Mouse (Mus musculus) embryonic facial prominence, embryonic 10.5 days (tissue): ENCODE results near the gene Ankrd11. TPM values are rescaled to one million over a fixed set of nuclear protein-coding genes. Genes with fewer than 3 reads are reported as not detected.

Source experiments
- DNase-seq: peaks from one replicate; pipeline ENCODE4 v3.0.0-alpha.2; 2017; ENCODE audit warnings: low spot score
- H3K27ac ChIP-seq: fragments of 300-500 bp; sonication (generic); replicated peaks from 2 replicates; pipeline ENCODE4 v1.5.1; 2016; ENCODE audit warnings: mild to moderate bottlenecking
- H3K27me3 ChIP-seq: fragments of 300-500 bp; sonication (generic); replicated peaks from 2 replicates; pipeline ENCODE4 v1.6.1; 2016; ENCODE audit warnings: low read depth, mild to moderate bottlenecking; ENCODE audit not compliant: poor library complexity, severe bottlenecking
- H3K36me3 ChIP-seq: fragments of 300-500 bp; sonication (generic); replicated peaks from 2 replicates; pipeline ENCODE4 v1.6.1; 2016; ENCODE audit warnings: mild to moderate bottlenecking, moderate library complexity
- H3K4me1 ChIP-seq: fragments of 300-500 bp; sonication (generic); 2 replicates; pipeline ENCODE4 v1.6.1; 2016
- H3K4me3 ChIP-seq: fragments of 300-500 bp; sonication (generic); 2 replicates; pipeline ENCODE4 v1.5.1; 2016; ENCODE audit warnings: mild to moderate bottlenecking, moderate library complexity
- H3K9me3 ChIP-seq: fragments of 300-500 bp; sonication (generic); 2 replicates; pipeline ENCODE4 v1.6.1; 2016; ENCODE audit warnings: mild to moderate bottlenecking
- WGBS: fragments of 180-500 bp; shearing (Covaris S2); methylation state at CpG from one replicate; pipeline ENCODE4 v1.1.7; 2016; 5-methylcytosine and 5-hydroxymethylcytosine counted together
- polyA plus RNA-seq: library from polyadenylated mRNA; unstranded; fragments of >200 nt; fragmentation: Nextera tagmentation; extraction: Ambion mirVana; gene quantifications from 2 replicates; pipeline ENCODE4 v1.2.1, GENCODE M21; 2016

Gene Ankrd11
- polyA plus RNA-seq, 1 experiment from 2014 or later: 41.2 TPM

GRCm38 (mm10) chr8:122880302-122880701 is 161.8 kb downstream of the Ankrd11 start:
- Histone ChIP-seq H3K27me3 (no peaks in the 10 kb centered on the region), H3K27ac (no peak overlapping the region), H3K4me1 (peaks cover 33% of the 10 kb centered on the region), H3K9me3 (no peaks in the 10 kb centered on the region), H3K4me3 (no peak overlapping the region), H3K36me3 (peaks cover 44% of the 10 kb centered on the region)
- DNase-seq: no peak
- WGBS: 29% methylated on average over 3 of the region's 3 CpGs

GRCm38 (mm10) chr8:122878231-122878630 is 163.8 kb downstream of the Ankrd11 start:
- WGBS: 89% methylated on average over 3 of the region's 3 CpGs
- peaks cover 23% of the 10 kb centered on the region for H3K36me3 ChIP-seq
- no peaks in the 10 kb centered on the region for H3K9me3 ChIP-seq
- DNase-seq: no peak
- H3K27me3 ChIP-seq: no peaks in the 10 kb centered on the region
- H3K4me3 ChIP-seq: no peak overlapping the region
- no peak overlapping the region for H3K27ac ChIP-seq
- H3K4me1 ChIP-seq: peaks cover 42% of the 10 kb centered on the region

GRCm38 (mm10) chr8:122875186-122875585 is 166.9 kb downstream of the Ankrd11 start:
- Histone ChIP-seq H3K4me3 (no peak overlapping the region), H3K27me3 (no peaks in the 10 kb centered on the region), H3K36me3 (no peaks in the 10 kb centered on the region), H3K9me3 (no peaks in the 10 kb centered on the region), H3K4me1 (peaks cover 39% of the 10 kb centered on the region), H3K27ac (peak overlapping the region; percentile 73)
- DNase-seq: peak; percentile 42
- 50% methylated on average over 5 of the region's 5 CpGs for WGBS

GRCm38 (mm10) chr8:122873171-122873570 is 168.9 kb downstream of the Ankrd11 start:
- H3K27me3 ChIP-seq: 0 out of 2 replicates have a peak, but pooled peaks cover 11% of the 10 kb centered on the region
- H3K27ac ChIP-seq: no peak overlapping the region
- no peak overlapping the region for H3K4me3 ChIP-seq
- H3K9me3 ChIP-seq: no peaks in the 10 kb centered on the region
- peaks cover 36% of the 10 kb centered on the region for H3K4me1 ChIP-seq
- no peak for DNase-seq
- 62% methylated on average over 6 of the region's 6 CpGs for WGBS
- no peaks in the 10 kb centered on the region for H3K36me3 ChIP-seq

- no peaks in the 10 kb centered on the region for H3K9me3 ChIP-seq
- no peaks in the 10 kb centered on the region for H3K36me3 ChIP-seq
- WGBS: 66% methylated on average over 9 of the region's 9 CpGs
- no peak overlapping the region for H3K27ac ChIP-seq
- DNase-seq: no peak
- no peak overlapping the region for H3K4me3 ChIP-seq
- H3K27me3 ChIP-seq: 0 out of 2 replicates have a peak, but pooled peaks cover 12% of the 10 kb centered on the region
- H3K4me1 ChIP-seq: peaks cover 31% of the 10 kb centered on the region
These were observed 170.4 kb downstream of the Ankrd11 start for GRCm38 (mm10) chr8:122871663-122872062.

- WGBS: 12% methylated on average over 31 of the region's 31 CpGs
- peaks cover 27% of the 10 kb centered on the region for H3K4me1 ChIP-seq
- H3K4me3 ChIP-seq: peak overlapping the region; percentile 47
- DNase-seq: peak; percentile 71
- H3K36me3 ChIP-seq: no peaks in the 10 kb centered on the region; the same call in 1 of the 2 replicates
- H3K9me3 ChIP-seq: peaks cover 6% of the 10 kb centered on the region
- H3K27ac ChIP-seq: peak overlapping the region; percentile 32; the same call in 1 of the 2 replicates
- H3K27me3 ChIP-seq: peaks cover 15% of the 10 kb centered on the region; the same call in 1 of the 2 replicates
These were observed 171.7 kb downstream of the Ankrd11 start for GRCm38 (mm10) chr8:122870377-122870863.

GRCm38 (mm10) chr8:122867982-122868381 is 174.1 kb downstream of the Ankrd11 start:
- Histone ChIP-seq H3K36me3 (no peaks in the 10 kb centered on the region; the same call in 1 of the 2 replicates), H3K27me3 (peaks cover 21% of the 10 kb centered on the region), H3K9me3 (peaks cover 21% of the 10 kb centered on the region), H3K4me3 (no peak overlapping the region), H3K4me1 (peaks cover 31% of the 10 kb centered on the region), H3K27ac (no peak overlapping the region)
- no peak for DNase-seq
- WGBS: 91% methylated on average over 6 of the region's 6 CpGs

GRCm38 (mm10) chr8:122866231-122866630 is 175.8 kb downstream of the Ankrd11 start:
- DNase-seq: no peak
- Histone ChIP-seq H3K4me1 (peaks cover 31% of the 10 kb centered on the region), H3K27ac (no peak overlapping the region), H3K27me3 (peaks cover 21% of the 10 kb centered on the region), H3K36me3 (no peaks in the 10 kb centered on the region; the same call in 1 of the 2 replicates), H3K4me3 (no peak overlapping the region), H3K9me3 (peaks cover 21% of the 10 kb centered on the region)
- WGBS: 84% methylated on average over 8 of the region's 8 CpGs

- H3K36me3 ChIP-seq: no peaks in the 10 kb centered on the region; the same call in 1 of the 2 replicates
- peaks cover 21% of the 10 kb centered on the region for H3K27me3 ChIP-seq
- WGBS: 54% methylated on average over 10 of the region's 10 CpGs
- peak; percentile 46 for DNase-seq
- peaks cover 21% of the 10 kb centered on the region for H3K9me3 ChIP-seq
- peaks cover 28% of the 10 kb centered on the region for H3K4me1 ChIP-seq
- H3K27ac ChIP-seq: peak overlapping the region; percentile 11; the same call in 1 of the 2 replicates
- H3K4me3 ChIP-seq: peak overlapping the region; percentile 49
These were observed 176.6 kb downstream of the Ankrd11 start for GRCm38 (mm10) chr8:122865441-122865840.

- no peaks in the 10 kb centered on the region; the same call in 1 of the 2 replicates for H3K36me3 ChIP-seq
- peak overlapping the region; percentile 11 for H3K27ac ChIP-seq
- DNase-seq: peak; percentile 61
These were observed 177.4 kb downstream of the Ankrd11 start for GRCm38 (mm10) chr8:122864719-122865129.

GRCm38 (mm10) chr8:122859843-122860242 is 182.2 kb downstream of the Ankrd11 start:
- H3K36me3 ChIP-seq: no peaks in the 10 kb centered on the region; the same call in 1 of the 2 replicates
- 59% methylated on average over 13 of the region's 13 CpGs for WGBS
- no peak for DNase-seq
- no peak overlapping the region for H3K27ac ChIP-seq
- H3K9me3 ChIP-seq: peaks cover 9% of the 10 kb centered on the region
- peaks cover 22% of the 10 kb centered on the region for H3K4me1 ChIP-seq
- H3K27me3 ChIP-seq: peaks cover 3% of the 10 kb centered on the region; the same call in 1 of the 2 replicates
- H3K4me3 ChIP-seq: no peak overlapping the region

More at GRCm38 (mm10) chr8:122864719-122865129, 177.4 kb downstream of the Ankrd11 start:
- H3K4me3 ChIP-seq: peak overlapping the region; percentile 49
- H3K27me3 ChIP-seq: peaks cover 18% of the 10 kb centered on the region
- WGBS: 53% methylated on average over 26 of the region's 26 CpGs
- H3K9me3 ChIP-seq: peaks cover 21% of the 10 kb centered on the region
- H3K4me1 ChIP-seq: peaks cover 23% of the 10 kb centered on the region

GRCm38 (mm10) chr8:122856288-122856687 is 185.8 kb downstream of the Ankrd11 start:
- Histone ChIP-seq H3K27ac (no peak overlapping the region), H3K4me1 (peaks cover 40% of the 10 kb centered on the region), H3K27me3 (peaks cover 17% of the 10 kb centered on the region; the same call in 1 of the 2 replicates), H3K36me3 (no peaks in the 10 kb centered on the region), H3K4me3 (no peak overlapping the region), H3K9me3 (no peaks in the 10 kb centered on the region)
- 86% methylated on average over 8 of the region's 8 CpGs for WGBS
- DNase-seq: no peak

GRCm38 (mm10) chr8:122855123-122855522 is 187.0 kb downstream of the Ankrd11 start:
- WGBS: 82% methylated on average over 4 of the region's 4 CpGs
- Histone ChIP-seq H3K27me3 (peaks cover 17% of the 10 kb centered on the region; the same call in 1 of the 2 replicates), H3K4me3 (no peak overlapping the region), H3K27ac (no peak overlapping the region), H3K9me3 (no peaks in the 10 kb centered on the region), H3K36me3 (no peaks in the 10 kb centered on the region), H3K4me1 (peaks cover 46% of the 10 kb centered on the region)
- DNase-seq: no peak
